Mouse (Mus musculus) neural tube, embryonic 10.5 days (tissue): Measurements from ENCODE around the gene Adgrb2.
A peak's percentile ranks its signal among the peaks of the same experiment; 100 is the strongest.

ENCODE experiments used
- DNase-seq: peaks from one replicate; pipeline ENCODE4 v3.0.0-alpha.2; 2017; ENCODE audit warnings: low spot score; ENCODE audit errors: extremely low spot score

Adgrb2 gene

DNA sequence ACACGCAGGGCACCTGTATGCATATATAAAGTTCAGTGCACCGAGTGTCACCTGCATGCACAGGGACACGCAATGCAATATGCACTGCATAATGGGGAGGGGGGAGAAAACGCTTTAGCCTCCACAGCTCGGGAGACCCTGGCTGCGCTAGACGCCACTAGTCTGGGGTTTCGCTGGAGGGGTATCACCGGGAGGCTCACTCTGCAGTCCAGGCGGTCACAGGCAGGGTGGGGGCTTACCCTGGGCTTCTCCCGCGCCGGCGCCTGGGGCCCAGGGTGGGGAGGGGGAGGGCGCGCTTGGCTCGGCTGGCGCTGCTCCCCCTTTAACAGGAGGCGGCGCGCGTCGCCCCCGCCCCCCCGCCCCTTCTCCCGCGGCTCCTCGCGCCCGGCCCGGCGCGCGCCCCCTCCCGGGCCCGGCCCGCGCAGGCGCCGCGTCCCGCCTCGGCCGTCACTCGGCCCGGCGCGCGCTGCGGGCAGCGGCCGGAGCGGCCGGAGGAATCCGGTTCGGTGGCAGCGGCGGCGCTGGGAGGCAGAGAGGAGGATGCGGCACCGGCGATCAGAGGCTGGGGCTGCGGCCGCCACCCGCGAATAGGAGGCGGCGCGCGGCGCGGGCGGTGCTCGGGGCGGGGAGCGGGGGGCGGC is at the start of gene Adgrb2:
TSS of gene Adgrb2 (plus strand) at position 450 of the 641 bp plus-strand sequence.
- DNase-seq: peak; percentile 37

DNA sequence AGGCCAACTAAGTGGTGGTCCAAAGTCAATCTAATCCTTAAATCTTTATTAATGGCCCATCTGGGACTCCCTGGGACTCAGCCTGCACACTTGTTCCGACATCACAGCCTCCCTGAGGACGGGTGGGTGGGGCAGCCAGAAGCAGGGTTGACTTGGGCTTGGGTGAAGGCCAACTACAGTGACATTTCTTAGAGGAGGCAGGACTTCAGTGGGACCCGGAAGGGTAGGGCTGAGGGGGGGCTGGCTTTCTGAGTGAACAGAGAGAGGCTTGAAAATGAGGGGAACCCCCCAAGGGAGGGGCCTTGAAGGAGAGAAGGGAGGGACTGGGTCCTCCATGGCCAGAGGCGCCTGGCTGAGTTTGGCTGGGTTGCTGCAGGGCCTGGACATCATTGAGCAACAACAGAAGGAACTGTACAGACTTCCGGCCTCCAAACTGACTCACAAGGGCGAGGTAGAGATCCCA is 33.3 kb upstream of the Adgrb2 start:
- no peak for DNase-seq

- no peak for DNase-seq
These were observed 32.3 kb upstream of the Adgrb2 start for GRCm38 (mm10) chr4:129952241-129952810.

GRCm38 (mm10) chr4:129954527-129954926 is 30.1 kb upstream of the Adgrb2 start:
- no peak for DNase-seq

- DNase-seq: peak; percentile 85
These were observed 24.3 kb upstream of the Adgrb2 start for GRCm38 (mm10) chr4:129960180-129960944.

GRCm38 (mm10) chr4:129965294-129965693 is 19.4 kb upstream of the Adgrb2 start:
- no peak for DNase-seq

- DNase-seq: no peak
These were observed 18.5 kb upstream of the Adgrb2 start for GRCm38 (mm10) chr4:129966201-129966600.

GRCm38 (mm10) chr4:129967024-129968014 is 17.4 kb upstream of the Adgrb2 start:
- peak; percentile 58 for DNase-seq

DNA sequence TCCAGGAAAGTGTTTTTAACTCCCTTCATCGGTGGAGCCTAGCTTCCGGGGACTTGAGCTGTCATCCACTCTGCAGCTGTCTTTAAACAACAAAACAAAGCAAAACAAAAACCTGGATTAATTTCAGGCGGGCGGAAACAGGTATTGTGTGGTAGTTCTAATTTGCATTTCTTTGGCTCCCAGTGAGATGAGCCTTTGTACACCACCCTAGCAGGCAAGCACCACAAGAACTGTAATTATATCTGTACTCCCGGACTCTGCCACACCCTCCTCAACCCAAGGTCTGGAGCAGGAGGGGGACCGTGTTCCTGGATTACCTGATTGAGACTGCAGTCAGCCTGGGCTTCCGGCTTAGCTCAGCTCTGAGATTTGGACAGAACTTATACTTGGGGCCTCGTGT is 14.5 kb upstream of the Adgrb2 start:
- no peak for DNase-seq

DNA sequence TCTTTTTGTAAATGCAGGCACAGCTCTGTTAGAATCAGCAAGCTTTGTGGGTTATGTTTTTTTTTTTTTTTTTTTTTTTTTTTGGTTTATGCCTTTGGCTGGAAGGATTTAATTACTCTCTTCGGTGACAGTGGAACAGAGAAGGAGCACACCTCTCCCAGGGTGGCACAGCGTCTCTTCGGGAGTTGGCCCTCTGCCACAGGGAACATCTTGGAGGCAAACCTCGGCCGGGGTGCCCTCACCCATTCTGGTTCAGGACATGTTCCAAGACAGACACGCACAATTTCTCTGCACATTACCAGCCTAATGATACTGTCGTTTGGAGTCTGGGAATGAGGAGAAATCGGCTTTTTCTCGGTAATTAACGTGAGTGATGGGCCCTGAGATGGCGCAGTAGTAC is 13.8 kb upstream of the Adgrb2 start:
- no peak for DNase-seq

DNA sequence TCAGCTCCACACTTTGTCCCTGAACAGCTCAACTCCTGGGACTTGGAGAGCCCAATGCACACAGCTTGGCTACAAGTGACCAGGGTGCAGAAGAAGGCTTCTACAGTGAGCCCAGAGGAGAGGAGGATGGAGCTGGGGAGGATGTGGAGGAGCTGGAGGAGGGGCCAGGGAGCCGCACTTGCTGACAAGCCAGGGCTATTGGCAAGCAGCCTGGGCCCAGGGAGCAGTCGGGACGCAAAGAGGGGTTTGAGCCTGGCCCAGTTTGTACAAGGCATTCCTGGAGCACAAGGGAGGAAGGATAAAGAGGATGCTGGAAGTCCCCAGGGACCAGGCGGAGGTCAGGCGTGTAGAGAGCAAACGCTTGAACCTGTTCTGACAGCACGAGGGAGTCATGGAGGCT is 12.7 kb upstream of the Adgrb2 start:
- no peak for DNase-seq

DNA sequence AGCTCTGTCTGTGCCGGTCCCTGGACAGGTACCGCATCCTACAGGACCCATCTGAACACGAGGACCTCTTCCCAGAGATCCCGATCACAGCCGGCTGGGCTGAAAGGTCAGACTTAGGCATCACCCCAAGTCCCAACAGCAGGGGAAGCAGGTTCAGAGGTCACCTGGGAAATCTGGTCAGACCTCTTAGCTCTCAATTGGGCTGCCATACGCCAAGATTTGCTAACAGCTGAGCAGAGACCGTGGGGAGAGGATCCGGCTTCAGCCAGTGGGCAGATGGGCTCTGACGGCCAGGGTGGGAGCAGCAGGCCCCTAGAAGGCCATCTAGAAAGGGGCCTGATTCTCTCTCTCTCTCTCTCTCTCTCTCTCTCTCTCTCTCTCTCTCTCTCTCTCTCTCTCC is 10.4 kb upstream of the Adgrb2 start:
- no peak for DNase-seq

DNA sequence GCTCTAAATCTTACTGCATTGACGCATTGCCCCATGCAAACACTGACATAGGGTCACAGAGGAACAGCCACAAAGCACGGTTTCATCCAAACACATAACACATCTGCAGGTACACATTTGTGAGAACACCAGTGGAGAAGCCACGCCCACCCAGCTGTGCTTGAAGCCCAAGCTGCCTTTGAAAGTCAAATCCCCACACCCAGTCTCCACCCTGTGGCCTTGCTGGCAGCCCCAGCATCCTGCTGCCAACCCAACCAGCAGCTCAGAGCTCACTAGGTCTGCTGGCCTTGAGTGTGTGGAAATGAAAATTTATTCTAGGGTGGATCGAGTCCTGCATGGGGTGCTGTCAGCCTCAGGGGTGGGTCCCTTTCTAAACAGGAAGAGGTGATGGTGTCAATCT is 7.4 kb upstream of the Adgrb2 start:
- DNase-seq: no peak

DNA sequence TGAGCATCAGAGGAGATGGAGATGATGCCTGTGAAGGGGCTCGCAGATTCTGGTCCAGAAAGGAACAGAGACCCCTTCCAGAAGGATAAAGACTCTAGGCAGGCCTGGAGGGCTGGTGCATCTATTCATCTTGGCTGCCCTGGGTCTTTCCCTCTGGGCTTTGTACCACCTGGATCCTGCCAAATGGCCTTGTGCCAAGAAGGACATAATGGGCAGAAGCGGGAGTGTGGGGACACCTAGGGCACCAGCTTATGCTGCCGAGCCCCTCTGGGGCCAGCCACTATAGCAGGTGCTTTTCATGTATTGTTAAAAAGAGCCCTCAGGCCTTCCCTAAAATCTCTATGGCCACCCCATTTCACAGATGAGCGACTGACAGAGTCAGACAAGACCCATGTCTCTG is 6.4 kb upstream of the Adgrb2 start:
- no peak for DNase-seq

- no peak for DNase-seq
These were observed 5.7 kb upstream of the Adgrb2 start for GRCm38 (mm10) chr4:129978930-129979329.

GRCm38 (mm10) chr4:129981657-129982056 is 3.0 kb upstream of the Adgrb2 start:
- no peak for DNase-seq

GRCm38 (mm10) chr4:129983046-129983445 is 1.6 kb upstream of the Adgrb2 start:
- DNase-seq: no peak

DNA sequence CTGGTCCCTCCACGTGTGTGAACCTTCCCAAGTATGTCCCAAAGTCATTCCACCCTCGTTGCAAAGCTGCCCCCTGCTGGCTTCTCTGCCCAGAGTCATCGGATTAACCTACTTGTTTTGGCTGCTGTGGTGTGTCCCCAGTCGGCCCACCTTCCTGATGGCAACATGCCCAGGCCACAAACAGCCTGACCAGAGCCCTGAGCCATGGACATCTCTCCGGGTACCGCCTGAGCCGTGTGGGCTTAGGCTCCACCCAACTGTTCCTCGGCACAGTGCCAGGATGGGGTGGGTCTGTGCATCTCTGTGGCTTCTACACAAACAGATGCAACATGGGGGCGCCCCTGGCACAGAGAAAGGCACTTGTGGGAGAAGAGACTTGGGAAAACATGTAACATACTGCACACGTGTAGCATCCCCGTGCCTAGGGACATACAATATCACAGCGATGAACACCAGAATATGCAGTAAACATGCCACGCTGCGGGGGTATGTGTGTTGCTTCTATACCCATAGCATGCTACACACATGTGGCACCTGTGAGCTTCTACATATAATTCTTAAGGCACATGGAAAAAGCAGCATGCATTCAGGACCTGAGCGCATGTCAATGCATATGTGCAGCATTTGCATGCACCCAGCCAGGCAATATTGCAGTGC is 778 bp upstream of the Adgrb2 start:
- DNase-seq: peak; percentile 69

DNA sequence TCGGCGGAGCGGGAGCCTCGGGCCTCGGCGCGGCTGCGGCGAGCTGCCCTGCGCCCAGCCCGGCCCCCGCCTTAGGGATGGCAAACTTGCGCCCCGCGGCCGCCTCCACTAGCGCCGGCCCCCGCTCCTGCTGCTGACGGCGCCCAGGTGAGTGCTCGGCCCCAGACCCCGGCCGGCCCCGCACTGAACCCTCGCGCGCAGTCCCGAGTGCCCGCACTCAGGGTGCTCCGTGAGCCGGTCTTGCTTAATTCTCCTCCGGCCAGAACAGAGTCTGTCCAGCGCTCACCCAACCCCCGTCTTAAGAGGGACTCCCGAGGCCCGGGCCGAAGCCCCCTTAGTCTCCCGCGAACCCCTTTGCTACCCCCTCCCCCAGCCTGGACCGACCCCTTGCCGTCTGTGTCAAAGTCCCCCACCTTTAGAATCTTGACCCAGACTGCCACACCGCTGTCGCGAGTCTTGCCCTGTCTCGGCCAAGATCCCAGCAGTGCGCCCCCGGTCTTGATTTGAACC is 546 bp downstream of the Adgrb2 start:
- peak; percentile 60 for DNase-seq

DNA sequence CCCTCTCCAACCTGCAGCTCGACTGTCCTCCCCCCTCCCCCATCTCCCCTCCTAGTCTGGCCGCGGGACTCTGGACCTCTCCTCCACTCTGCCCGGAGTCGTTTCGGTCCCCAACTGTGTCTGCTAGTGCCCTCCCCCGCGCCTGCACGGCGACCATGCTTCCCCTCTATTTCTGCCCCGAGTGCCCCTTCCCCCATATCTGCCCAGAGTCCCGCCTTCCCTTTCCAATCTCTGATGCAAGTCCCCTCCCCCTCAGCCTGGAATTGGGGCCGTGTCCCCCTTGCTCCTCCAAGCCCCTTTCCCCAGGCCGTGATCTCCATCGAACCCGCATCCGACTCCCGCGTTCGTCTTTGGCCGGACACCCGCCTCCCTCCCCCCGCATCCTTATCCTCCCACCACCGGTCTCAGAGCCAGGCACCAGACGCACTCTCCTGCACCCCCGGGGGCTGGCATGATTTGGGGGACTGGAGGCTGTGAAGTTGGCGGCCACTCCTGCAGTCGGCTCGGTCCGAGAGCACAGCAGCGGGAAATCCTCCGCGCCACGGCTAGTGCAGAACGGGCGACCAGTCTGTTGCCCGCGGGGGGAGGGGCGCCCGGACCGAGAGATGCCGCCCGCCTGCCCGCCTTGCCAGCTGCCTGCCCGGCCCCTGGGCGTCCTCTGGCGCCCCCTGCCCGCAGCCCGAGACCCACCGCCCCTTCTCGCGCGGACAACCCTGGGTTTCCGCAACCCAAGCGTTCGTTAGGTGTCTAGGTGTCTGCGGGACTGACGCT is 1.2 kb downstream of the Adgrb2 start:
- peak; percentile 69 for DNase-seq
